Mouse (Mus musculus) kidney, adult 2 months (tissue): ENCODE data around the gene Lhx8.

ENCODE experiments used
- CTCF ChIP-seq: fragments of 200-500 bp; conservative IDR thresholded peaks from 2 replicates; pipeline ENCODE4 v1.5.1; 2011; ENCODE audit warnings: low read depth, mild to moderate bottlenecking, control low read depth, low read length, moderate library complexity, mixed read lengths; ENCODE audit not compliant: insufficient read depth, insufficient read length
- POLR2A ChIP-seq: fragments of 200-500 bp; IDR thresholded peaks from one replicate; pipeline ENCODE4 v1.6.1; 2011; ENCODE audit warnings: low read depth, low read length, control low read depth

DNA sequence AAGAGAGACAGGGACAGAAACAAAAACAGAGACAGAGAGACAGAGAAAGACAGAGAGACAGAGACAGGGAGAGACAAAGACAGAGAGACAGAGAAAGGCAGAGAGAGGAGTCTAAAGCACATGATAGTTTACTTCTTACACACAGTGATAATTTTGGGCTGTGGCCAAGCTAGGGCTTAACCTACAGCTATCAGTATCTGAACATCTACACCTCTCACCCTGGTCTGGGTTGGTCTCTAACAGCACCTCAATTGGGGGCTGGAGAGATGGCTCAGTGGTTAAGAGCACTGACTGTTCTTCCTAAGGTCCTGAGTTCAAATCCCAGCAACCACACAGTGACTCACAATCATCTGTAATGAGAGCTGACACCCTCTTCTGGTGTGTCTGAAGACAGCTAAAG, 32.0 kb downstream of the Lhx8 start:
- TF ChIP-seq CTCF, result no peak
- no peak for TF ChIP-seq POLR2A
